Mouse (Mus musculus) kidney, adult 10 weeks (tissue): ENCODE data around the gene Rtf2. TPM values are rescaled to one million over a fixed set of nuclear protein-coding genes. Genes with fewer than 3 reads are reported as not detected.

ENCODE experiments used
- polyA plus RNA-seq: library from polyadenylated mRNA; stranded (reverse); fragments of 350-450 nt; fragmentation: Illumina TruSeq; extraction: RNeasy Lipid Tissue Mini Kit (QIAGEN cat#74804); gene quantifications from one replicate; pipeline ENCODE4 v1.2.3, GENCODE M21; 2014; ENCODE audit warnings: low read depth, low replicate concordance

Rtf2 gene
- polyA plus RNA-seq, result 1.5 TPM

GRCm38 (mm10) chr2:172439843-172440639 lies at the start of gene Rtf2:
TSS of gene Rtf2 (plus strand) at chr2:172440556.

GRCm38 (mm10) chr2:172393391-172394051 lies 46.8 kb upstream of the Rtf2 start, which contains the start of gene Cass4:
TSS of gene Cass4 (plus strand) at chr2:172393794.

GRCm38 (mm10) chr2:172458496-172458895 lies 18.1 kb downstream of the Rtf2 start, which contains the start of gene Gcnt7:
TSS of gene Gcnt7 (minus strand) at chr2:172458596.

GRCm38 (mm10) chr2:172472318-172472717 lies 32.0 kb downstream of the Rtf2 start, which contains the start of gene Fam209:
TSS of gene Fam209 (plus strand) at chr2:172472520.

Other genes with a start within 250 kb of the Rtf2 start
- not detected for gene Mc3r, start 192.1 kb upstream of the Rtf2 start, polyA plus RNA-seq
- gene Fam210b, start 95.0 kb upstream of the Rtf2 start, polyA plus RNA-seq, result 16.7 TPM
- gene Aurka, start 70.0 kb upstream of the Rtf2 start, polyA plus RNA-seq, result 0.24 TPM
- gene Cstf1, start 69.9 kb upstream of the Rtf2 start, polyA plus RNA-seq, result 4.6 TPM
- gene Cass4, start 46.8 kb upstream of the Rtf2 start, polyA plus RNA-seq, result 0.16 TPM
- not detected for gene Gcnt7, start 18.0 kb downstream of the Rtf2 start, polyA plus RNA-seq
- gene Fam209, start 32.0 kb downstream of the Rtf2 start, polyA plus RNA-seq, result not detected
- not detected for gene Tfap2c, start 109.0 kb downstream of the Rtf2 start, polyA plus RNA-seq